ENCODE assay signal across 12 mouse cellular contexts in genomic region chr4:122912613-122913012, GRCm38 (mm10). TPM values are rescaled to one million over a fixed set of nuclear protein-coding genes. Genes with fewer than 3 reads are reported as not detected.
A peak's percentile ranks its signal among the peaks of the same experiment; 100 is the strongest.
DNase-seq lines count a peak whose midpoint lies in the region; ATAC-seq and TF ChIP-seq lines count a peak whose summit lies in the region.
"Had no signal": no experiment of that assay in that cellular context is flagged by ENCODE, and none has a peak within 500 bp of the region (broad histone marks: within the 10 kb centered on the region; RNA-seq: fewer than 3 reads in every experiment).

No protein-coding gene starts in this region.

- no peak for TF ChIP-seq EP300 in heart, adult 2 months (IDR thresholded peaks at IDR 0.05; ENCODE audit: insufficient read depth, low read depth, low read length)

- TF ChIP-seq POLR2A in heart, adult 2 months (IDR thresholded peaks at IDR 0.05; ENCODE audit: insufficient read depth, low read depth, low read length) = no peak
- TF ChIP-seq POLR2A in small intestine, adult 2 months (IDR thresholded peaks at IDR 0.05; ENCODE audit: low read depth, low read length) = no peak

- no peak for DNase-seq in heart, adult 2 months
- no peak for DNase-seq in heart, postnatal 25 days (ENCODE audit: low spot score)
- DNase-seq in midbrain, postnatal 0 days (ENCODE audit: low spot score) = no peak
- no peak for DNase-seq in Patski (ENCODE audit: low read depth, low spot score)
- DNase-seq in adrenal gland, adult 18-20 months (ENCODE audit: low spot score in 2 of 2) = no peak
- DNase-seq in thymus, postnatal 10 days (ENCODE audit: low spot score in 2 of 2) = no peak
- DNase-seq: adrenal gland, postnatal 14 days; lung, postnatal 10 days had no signal

- intact Hi-C loops in heart, adult 2 months (cut with DNase I) = no loop called here
- intact Hi-C loops in heart, postnatal 25 days (cut with DNase I) = loop anchor here (5.0 kb wide), 1 partner anchor 35 kb away; no protein-coding TSS in a partner anchor

- H3K36me3 ChIP-seq in heart, adult 2 months (ENCODE audit: control insufficient read depth, insufficient read depth, low read length) = no peaks in the 10 kb centered on the region
- H3K36me3 ChIP-seq in midbrain, postnatal 0 days (ENCODE audit: insufficient read depth, low read length) = no peaks in the 10 kb centered on the region
- no peaks in the 10 kb centered on the region for H3K36me3 ChIP-seq in midbrain, embryonic 16.5 days (ENCODE audit: control insufficient read depth, insufficient read depth, low read length)
- H3K36me3 ChIP-seq in small intestine, adult 2 months (ENCODE audit: control insufficient read depth, insufficient read depth, low read length) = no peaks in the 10 kb centered on the region
- H3K36me3 ChIP-seq: heart, embryonic 10.5 days; hindbrain, embryonic 15.5 days had no signal

- H3K4me1 ChIP-seq in heart, adult 2 months (ENCODE audit: control insufficient read depth, insufficient read depth, low read length) = no peaks in the 10 kb centered on the region; the same call in 1 of the 2 replicates
- H3K4me1 ChIP-seq in midbrain, postnatal 0 days (ENCODE audit: insufficient read depth, low read length) = 0 out of 2 replicates have a peak, but pooled peaks cover 7% of the 10 kb centered on the region
- peaks cover 6% of the 10 kb centered on the region; the same call in 1 of the 2 replicates for H3K4me1 ChIP-seq in midbrain, embryonic 16.5 days (ENCODE audit: control insufficient read depth, insufficient read depth, low read length)
- peaks cover 6% of the 10 kb centered on the region; the same call in 1 of the 2 replicates for H3K4me1 ChIP-seq in small intestine, adult 2 months (ENCODE audit: control insufficient read depth, insufficient read depth, insufficient read length, low read length)
- H3K4me1 ChIP-seq: heart, embryonic 10.5 days had no signal

- no peak overlapping the region for H3K4me3 ChIP-seq in heart, adult 2 months
- no peak overlapping the region for H3K4me3 ChIP-seq in midbrain, postnatal 0 days (ENCODE audit: low read depth, low read length)
- H3K4me3 ChIP-seq in midbrain, embryonic 16.5 days (ENCODE audit: low read depth, low read length) = no peak overlapping the region
- H3K4me3 ChIP-seq in small intestine, adult 2 months (ENCODE audit: low read depth, low read length) = no peak overlapping the region
- H3K4me3 ChIP-seq: heart, embryonic 10.5 days; hindbrain, embryonic 15.5 days had no signal

- POLR2A ChIA-PET in Patski (lab: Charles Lee) = no interaction called here

- in situ Hi-C loops in Patski (cut with MboI; ENCODE audit: low pct_unique_long_range_greater_than_20kb) = loop anchor here (5.0 kb wide), 2 partner anchors 70 to 175 kb away; no protein-coding TSS in a partner anchor

- H3K27ac ChIP-seq in heart, adult 2 months = no peak overlapping the region
- H3K27ac ChIP-seq in midbrain, postnatal 0 days (ENCODE audit: low read depth, low read length) = no peak overlapping the region
- no peak overlapping the region for H3K27ac ChIP-seq in midbrain, embryonic 16.5 days (ENCODE audit: low read length)
- no peak overlapping the region for H3K27ac ChIP-seq in small intestine, adult 2 months (ENCODE audit: insufficient read depth, low read depth, low read length)
- H3K27ac ChIP-seq: heart, embryonic 10.5 days; hindbrain, embryonic 15.5 days had no signal

- no peaks in the 10 kb centered on the region for H3K79me2 ChIP-seq in heart, adult 2 months (replicated peaks; ENCODE audit: control insufficient read depth, insufficient read depth, low read length)

- 71% methylated on average over 5 of the region's 5 CpGs for WGBS in heart, adult 2 months
- WGBS in midbrain, postnatal 0 days = 81% methylated on average over 5 of the region's 5 CpGs
- WGBS in midbrain, embryonic 16.5 days = 74% methylated on average over 5 of the region's 5 CpGs
- WGBS in small intestine, adult 2 months = 88% methylated on average over 5 of the region's 5 CpGs

- H3K9ac ChIP-seq in heart, adult 2 months (ENCODE audit: low read depth, low read length) = no peak overlapping the region
- H3K9ac ChIP-seq in midbrain, postnatal 0 days (replicated peaks; ENCODE audit: low read length, poor library complexity, severe bottlenecking) = no peak overlapping the region
- H3K9ac ChIP-seq in midbrain, embryonic 16.5 days (ENCODE audit: low read depth, low read length) = no peak overlapping the region
- H3K9ac ChIP-seq: hindbrain, embryonic 15.5 days had no signal

- no peaks in the 10 kb centered on the region for H3K9me3 ChIP-seq in midbrain, postnatal 0 days (ENCODE audit: low read length)
- no peaks in the 10 kb centered on the region for H3K9me3 ChIP-seq in midbrain, embryonic 16.5 days (replicated peaks; ENCODE audit: control insufficient read depth, low read length, poor library complexity, severe bottlenecking)
- H3K9me3 ChIP-seq: hindbrain, embryonic 15.5 days had no signal

- H3K27me3 ChIP-seq in heart, adult 2 months (ENCODE audit: control insufficient read depth, insufficient read depth, low read length) = no peaks in the 10 kb centered on the region
- no peaks in the 10 kb centered on the region for H3K27me3 ChIP-seq in midbrain, postnatal 0 days (ENCODE audit: insufficient read depth, low read length)
- no peaks in the 10 kb centered on the region for H3K27me3 ChIP-seq in midbrain, embryonic 16.5 days (ENCODE audit: control insufficient read depth, insufficient read depth, low read depth, low read length)
- H3K27me3 ChIP-seq in Patski = no peaks in the 10 kb centered on the region
- no peaks in the 10 kb centered on the region for H3K27me3 ChIP-seq in small intestine, adult 2 months (ENCODE audit: control insufficient read depth, insufficient read depth, low read length)
- H3K27me3 ChIP-seq: hindbrain, embryonic 15.5 days had no signal

- peak; percentile 54 for TF ChIP-seq CTCF in heart, adult 2 months (IDR thresholded peaks at IDR 0.05)
- peak; percentile 54 for TF ChIP-seq CTCF in midbrain, postnatal 0 days (IDR thresholded peaks at IDR 0.05)
- TF ChIP-seq CTCF in Patski (IDR thresholded peaks at IDR 0.05) = peak; percentile 50
- TF ChIP-seq CTCF in small intestine, adult 2 months (IDR thresholded peaks at IDR 0.05; ENCODE audit: extremely low read depth, insufficient read length, insufficient replicate concordance, low read depth, low read length) = peak; percentile 57; the same call in 1 of the 2 replicates

- CTCF ChIA-PET in Patski (lab: Charles Lee) = interaction anchor here (0.7 to 2.2 kb wide), 3 partner anchors 17 to 72 kb away, joined by 3 to 6 read pairs (median 5); no protein-coding TSS in a partner anchor

- no peak for ATAC-seq in midbrain, postnatal 0 days (ENCODE audit: low FRiP score)
- ATAC-seq in midbrain, embryonic 16.5 days = no peak
- ATAC-seq in Patski = no peak

- no peak overlapping the region for H3K4me2 ChIP-seq in midbrain, postnatal 0 days (ENCODE audit: low read depth, low read length, poor library complexity, severe bottlenecking)
- H3K4me2 ChIP-seq in midbrain, embryonic 16.5 days (ENCODE audit: low read length) = no peak overlapping the region
- H3K4me2 ChIP-seq: hindbrain, embryonic 15.5 days had no signal

RNA-seq across cellular contexts. Expression of gene Cap1, which starts 26.8 kb away (rescaled TPM):
- 10 to 100 TPM; 48.4 to 53.4 TPM for total RNA-seq in heart, adult 2 months (2021)
- polyA plus RNA-seq in heart, adult 2 months (2012; rRNA removed) = 38.3 and 42.8 TPM in 2 replicates
- total RNA-seq in heart, postnatal 25 days (2021) = 10 to 100 TPM; 52.6 to 54.5 TPM
- total RNA-seq in midbrain, postnatal 0 days (2014; rRNA removed) = 145 and 157 TPM in 2 replicates
- 58.9 and 60.9 TPM in 2 replicates for polyA plus RNA-seq in midbrain, postnatal 0 days (2015; fragmentation: Nextera tagmentation; extraction: Ambion mirVana)
- 70.3 and 75.0 TPM in 2 replicates for polyA plus RNA-seq in midbrain, embryonic 16.5 days (2015; fragmentation: Nextera tagmentation; extraction: Ambion mirVana)
- 145 TPM for polyA plus RNA-seq in Patski (2021)
- 46.5 and 85.8 TPM in 2 replicates for polyA plus RNA-seq in small intestine, adult 2 months (2012; rRNA removed)
- 100 to 1,000 TPM; 142 to 155 TPM for total RNA-seq in adrenal gland, adult 18-20 months (2021)

RNA-seq across cellular contexts. Expression of gene Mfsd2a, which starts 48.4 kb away (rescaled TPM):
- under 1 TPM; 0.23 to 0.39 TPM for total RNA-seq in heart, adult 2 months (2021)
- 0.12 TPM in 1 of 2 replicates, not detected in the other for polyA plus RNA-seq in heart, adult 2 months (2012; rRNA removed)
- total RNA-seq in heart, postnatal 25 days (2021) = not detected
- total RNA-seq in midbrain, postnatal 0 days (2014; rRNA removed) = 47.3 and 57.7 TPM in 2 replicates
- 30.3 and 34.6 TPM in 2 replicates for polyA plus RNA-seq in midbrain, postnatal 0 days (2015; fragmentation: Nextera tagmentation; extraction: Ambion mirVana)
- 32.3 and 33.5 TPM in 2 replicates for polyA plus RNA-seq in midbrain, embryonic 16.5 days (2015; fragmentation: Nextera tagmentation; extraction: Ambion mirVana)
- polyA plus RNA-seq in Patski (2021) = 0.08 TPM
- polyA plus RNA-seq in small intestine, adult 2 months (2012; rRNA removed) = 23.8 and 28.0 TPM in 2 replicates
- total RNA-seq in adrenal gland, adult 18-20 months (2021) = 10 to 100 TPM; 17.3 to 27.3 TPM

Comparison
In these comparisons a context has a peak if more than half of its experiments do, and no peak if none do; other contexts are left out.
1. RNA of gene Mfsd2a, which starts 48.4 kb away (polyA plus RNA-seq): 32.3 to 33.5 TPM in midbrain, embryonic 16.5 days, 30.3 to 34.6 TPM in midbrain, postnatal 0 days and 23.8 to 28.0 TPM in small intestine, adult 2 months; 0.12 TPM in heart, adult 2 months and 0.08 TPM in Patski (single experiment); every median in the first group is over 10 times any median in the second.
2. Peak in every context shown above with its lines, with median percentiles within 50 percentile points of each other: CTCF ChIP-seq.